In the genomic region with DNA sequence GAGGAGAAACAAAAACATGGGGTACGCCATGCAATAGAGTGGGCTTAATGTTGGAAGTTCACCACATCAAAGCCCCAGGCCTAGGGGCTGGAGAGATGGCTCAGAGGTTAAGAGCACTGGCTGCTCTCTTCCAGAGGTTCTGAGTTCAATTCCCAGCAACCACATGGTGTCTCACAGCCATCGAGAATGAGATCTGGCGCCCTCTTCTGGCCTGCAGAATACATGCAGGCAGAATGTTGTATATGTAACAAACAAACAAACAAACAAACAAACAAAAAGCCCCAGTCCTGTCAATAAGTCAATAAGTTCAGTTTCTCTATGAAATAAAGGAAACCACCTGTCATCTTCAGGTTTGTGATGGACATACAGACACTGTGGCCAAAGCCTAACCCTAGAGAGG, we compare ENCODE assay signal across 21 mouse cellular contexts. TPM values are rescaled to one million over a fixed set of nuclear protein-coding genes. Genes with fewer than 3 reads are reported as not detected.
DNase-seq lines count a peak whose midpoint lies in the region; ATAC-seq and TF ChIP-seq lines count a peak whose summit lies in the region.
"Had no signal": no experiment of that assay in that cellular context is flagged by ENCODE, and none has a peak within 500 bp of the region (broad histone marks: within the 10 kb centered on the region; RNA-seq: fewer than 3 reads in every experiment).

No protein-coding gene starts in this region.

- ATAC-seq in midbrain, postnatal 0 days (ENCODE audit: low FRiP score), result no peak
- no peak for ATAC-seq in midbrain, embryonic 15.5 days (replicated peaks)
- no peak for ATAC-seq in Patski
- ATAC-seq in stomach, postnatal 0 days (ENCODE audit: low FRiP score, low TSS enrichment), result no peak
- no peak for ATAC-seq in intestine, embryonic 16.5 days
- ATAC-seq: forebrain, embryonic 13.5 days had no signal

- H3K9me3 ChIP-seq in midbrain, postnatal 0 days (ENCODE audit: low read length), result no peaks in the 10 kb centered on the region
- H3K9me3 ChIP-seq in midbrain, embryonic 15.5 days, result no peaks in the 10 kb centered on the region
- H3K9me3 ChIP-seq in stomach, postnatal 0 days (ENCODE audit: control insufficient read depth, low read length), result no peaks in the 10 kb centered on the region
- peaks cover 3% of the 10 kb centered on the region; the same call in 1 of the 2 replicates for H3K9me3 ChIP-seq in intestine, embryonic 16.5 days (ENCODE audit: control insufficient read depth, low read length)

- H3K4me3 ChIP-seq in layer of hippocampus, adult 2 months, result no peak overlapping the region
- H3K4me3 ChIP-seq in midbrain, postnatal 0 days (ENCODE audit: low read depth, low read length), result no peak overlapping the region
- H3K4me3 ChIP-seq in midbrain, embryonic 15.5 days, result no peak overlapping the region
- H3K4me3 ChIP-seq in stomach, postnatal 0 days (ENCODE audit: low read depth, low read length), result no peak overlapping the region
- H3K4me3 ChIP-seq in intestine, embryonic 16.5 days (ENCODE audit: low read length), result no peak overlapping the region
- H3K4me3 ChIP-seq: embryonic facial prominence, embryonic 10.5 days; forebrain, embryonic 13.5 days; heart, embryonic 13.5 days; limb, embryonic 13.5 days; midbrain, embryonic 10.5 days had no signal

- H3K27me3 ChIP-seq in midbrain, postnatal 0 days (ENCODE audit: insufficient read depth, low read length), result no peaks in the 10 kb centered on the region
- H3K27me3 ChIP-seq in midbrain, embryonic 15.5 days (replicated peaks), result no peaks in the 10 kb centered on the region
- peaks cover 2% of the 10 kb centered on the region for H3K27me3 ChIP-seq in Patski
- no peaks in the 10 kb centered on the region for H3K27me3 ChIP-seq in stomach, postnatal 0 days (ENCODE audit: control insufficient read depth, insufficient read depth, low read length)
- H3K27me3 ChIP-seq in intestine, embryonic 16.5 days (replicated peaks; ENCODE audit: control insufficient read depth, insufficient read depth, low read length), result no peaks in the 10 kb centered on the region
- H3K27me3 ChIP-seq: forebrain, embryonic 13.5 days; heart, embryonic 13.5 days; limb, embryonic 13.5 days had no signal

- H3K4me2 ChIP-seq in midbrain, postnatal 0 days (ENCODE audit: low read depth, low read length, poor library complexity, severe bottlenecking), result no peak overlapping the region
- H3K4me2 ChIP-seq in midbrain, embryonic 15.5 days, result no peak overlapping the region
- H3K4me2 ChIP-seq in stomach, postnatal 0 days (replicated peaks; ENCODE audit: low read depth), result no peak overlapping the region
- H3K4me2 ChIP-seq in intestine, embryonic 16.5 days (ENCODE audit: low read depth, low read length), result no peak overlapping the region
- H3K4me2 ChIP-seq: forebrain, embryonic 13.5 days; heart, embryonic 13.5 days; limb, embryonic 13.5 days had no signal

- H3K4me1 ChIP-seq in midbrain, postnatal 0 days (ENCODE audit: insufficient read depth, low read length), result no peaks in the 10 kb centered on the region
- H3K4me1 ChIP-seq in midbrain, embryonic 15.5 days, result no peaks in the 10 kb centered on the region
- H3K4me1 ChIP-seq in stomach, postnatal 0 days (replicated peaks; ENCODE audit: control insufficient read depth, insufficient read depth), result no peaks in the 10 kb centered on the region
- no peaks in the 10 kb centered on the region for H3K4me1 ChIP-seq in intestine, embryonic 16.5 days (ENCODE audit: control insufficient read depth, insufficient read depth, low read length)
- H3K4me1 ChIP-seq: embryonic facial prominence, embryonic 10.5 days; forebrain, embryonic 13.5 days; heart, embryonic 13.5 days; limb, embryonic 13.5 days had no signal

- POLR2A ChIA-PET in Patski (lab: Charles Lee), result no interaction called here

- no peaks in the 10 kb centered on the region for H3K36me3 ChIP-seq in midbrain, postnatal 0 days (ENCODE audit: insufficient read depth, low read length)
- no peaks in the 10 kb centered on the region for H3K36me3 ChIP-seq in midbrain, embryonic 15.5 days (replicated peaks)
- no peaks in the 10 kb centered on the region for H3K36me3 ChIP-seq in stomach, postnatal 0 days (ENCODE audit: control insufficient read depth, insufficient read depth, low read length)
- no peaks in the 10 kb centered on the region for H3K36me3 ChIP-seq in intestine, embryonic 16.5 days (ENCODE audit: control insufficient read depth, insufficient read depth, low read length)
- H3K36me3 ChIP-seq: embryonic facial prominence, embryonic 10.5 days; heart, embryonic 13.5 days; limb, embryonic 13.5 days; midbrain, embryonic 10.5 days had no signal

- in situ Hi-C loops in Patski (cut with MboI; ENCODE audit: low pct_unique_long_range_greater_than_20kb), result no loop called here

- CTCF ChIA-PET in Patski (lab: Charles Lee), result no interaction called here

- H3K27ac ChIP-seq in layer of hippocampus, adult 2 months, result no peak overlapping the region
- no peak overlapping the region for H3K27ac ChIP-seq in midbrain, postnatal 0 days (ENCODE audit: low read depth, low read length)
- no peak overlapping the region for H3K27ac ChIP-seq in midbrain, embryonic 15.5 days
- H3K27ac ChIP-seq in stomach, postnatal 0 days (replicated peaks), result no peak overlapping the region
- H3K27ac ChIP-seq in intestine, embryonic 16.5 days (ENCODE audit: low read length), result no peak overlapping the region
- H3K27ac ChIP-seq: embryonic facial prominence, embryonic 10.5 days; forebrain, embryonic 13.5 days; heart, embryonic 13.5 days; limb, embryonic 13.5 days; midbrain, embryonic 10.5 days had no signal

- TF ChIP-seq EP300 in stomach, postnatal 0 days (optimal IDR thresholded peaks at IDR 0.05), result no peak

- WGBS in midbrain, postnatal 0 days, result 65% methylated on average over 3 of the region's 3 CpGs
- 63% methylated on average over 3 of the region's 3 CpGs for WGBS in midbrain, embryonic 15.5 days
- WGBS in stomach, postnatal 0 days, result 77% methylated on average over 3 of the region's 3 CpGs
- WGBS in intestine, embryonic 16.5 days, result 64% methylated on average over 3 of the region's 3 CpGs

- peak; percentile 54 for TF ChIP-seq CTCF in layer of hippocampus, adult 2 months (conservative IDR thresholded peaks at IDR 0.05)
- TF ChIP-seq CTCF in midbrain, postnatal 0 days (IDR thresholded peaks at IDR 0.05), result peak; percentile 32; the same call in 1 of the 2 replicates
- peak; percentile 35 for TF ChIP-seq CTCF in Patski (IDR thresholded peaks at IDR 0.05)
- TF ChIP-seq CTCF in stomach, postnatal 0 days (IDR thresholded peaks at IDR 0.05; ENCODE audit: low read depth), result peak; percentile 32

- DNase-seq in layer of hippocampus, adult 2 months (ENCODE audit: low spot score in 2 of 2), result no peak
- DNase-seq in layer of hippocampus, adult 18-20 months (ENCODE audit: low spot score in 2 of 2), result no peak
- DNase-seq in midbrain, postnatal 0 days (ENCODE audit: low spot score), result no peak
- DNase-seq in Patski (ENCODE audit: low read depth, low spot score), result no peak
- no peak for DNase-seq in stomach, postnatal 0 days (ENCODE audit: low spot score)
- DNase-seq: cerebellum, adult 11-12 months; cerebellum, postnatal 36 days; heart, postnatal 4 days; kidney, postnatal 10 days; lung, postnatal 10 days; right cerebral cortex, postnatal 25 days; thymus, postnatal 36 days had no signal

- H3K9ac ChIP-seq in midbrain, postnatal 0 days (replicated peaks; ENCODE audit: low read length, poor library complexity, severe bottlenecking), result no peak overlapping the region
- H3K9ac ChIP-seq in midbrain, embryonic 15.5 days, result no peak overlapping the region
- H3K9ac ChIP-seq in stomach, postnatal 0 days (ENCODE audit: low read length), result no peak overlapping the region
- H3K9ac ChIP-seq in intestine, embryonic 16.5 days (ENCODE audit: low read depth, low read length), result no peak overlapping the region
- H3K9ac ChIP-seq: forebrain, embryonic 13.5 days; heart, embryonic 13.5 days; limb, embryonic 13.5 days had no signal

RNA-seq across cellular contexts. Expression of a gene that starts 6.8 kb away (rescaled TPM):
- total RNA-seq in layer of hippocampus, adult 2 months (2021), result not detected
- total RNA-seq in layer of hippocampus, adult 18-20 months (2021), result not detected
- not detected in 2 replicates for total RNA-seq in midbrain, postnatal 0 days (2014; rRNA removed)
- not detected in 2 replicates for polyA plus RNA-seq in midbrain, postnatal 0 days (2015; fragmentation: Nextera tagmentation; extraction: Ambion mirVana)
- polyA plus RNA-seq in midbrain, embryonic 15.5 days (2015; fragmentation: Nextera tagmentation; extraction: Ambion mirVana), result not detected in 2 replicates
- polyA plus RNA-seq in Patski (2021), result not detected
- polyA plus RNA-seq in stomach, postnatal 0 days (2015; fragmentation: Nextera tagmentation; extraction: Ambion mirVana), result not detected in 2 replicates
- not detected in 2 replicates for polyA plus RNA-seq in intestine, embryonic 16.5 days (2015; fragmentation: Nextera tagmentation; extraction: Ambion mirVana)
- total RNA-seq: heart, postnatal 4 days; left cerebral cortex, adult 8-10 months had no signal
- polyA plus RNA-seq: embryonic facial prominence, embryonic 10.5 days; forebrain, embryonic 13.5 days; heart, embryonic 13.5 days; limb, embryonic 13.5 days; midbrain, embryonic 10.5 days; neural tube, embryonic 14.5 days had no signal

RNA-seq across cellular contexts. Expression of a gene that starts 13.1 kb away (rescaled TPM):
- not detected for total RNA-seq in layer of hippocampus, adult 2 months (2021)
- total RNA-seq in layer of hippocampus, adult 18-20 months (2021), result not detected
- total RNA-seq in midbrain, postnatal 0 days (2014; rRNA removed), result not detected in 2 replicates
- not detected in 2 replicates for polyA plus RNA-seq in midbrain, postnatal 0 days (2015; fragmentation: Nextera tagmentation; extraction: Ambion mirVana)
- polyA plus RNA-seq in midbrain, embryonic 15.5 days (2015; fragmentation: Nextera tagmentation; extraction: Ambion mirVana), result not detected in 2 replicates
- polyA plus RNA-seq in Patski (2021), result not detected
- not detected in 2 replicates for polyA plus RNA-seq in stomach, postnatal 0 days (2015; fragmentation: Nextera tagmentation; extraction: Ambion mirVana)
- polyA plus RNA-seq in intestine, embryonic 16.5 days (2015; fragmentation: Nextera tagmentation; extraction: Ambion mirVana), result not detected in 2 replicates
- total RNA-seq: heart, postnatal 4 days; left cerebral cortex, adult 8-10 months had no signal
- polyA plus RNA-seq: embryonic facial prominence, embryonic 10.5 days; forebrain, embryonic 13.5 days; heart, embryonic 13.5 days; limb, embryonic 13.5 days; midbrain, embryonic 10.5 days; neural tube, embryonic 14.5 days had no signal

RNA-seq across cellular contexts. Expression of a gene that starts 13.2 kb away (rescaled TPM):
- total RNA-seq in layer of hippocampus, adult 2 months (2021), result not detected
- not detected for total RNA-seq in layer of hippocampus, adult 18-20 months (2021)
- total RNA-seq in midbrain, postnatal 0 days (2014; rRNA removed), result 0.28 TPM in 1 of 2 replicates, not detected in the other
- not detected in 2 replicates for polyA plus RNA-seq in midbrain, postnatal 0 days (2015; fragmentation: Nextera tagmentation; extraction: Ambion mirVana)
- not detected in 2 replicates for polyA plus RNA-seq in midbrain, embryonic 15.5 days (2015; fragmentation: Nextera tagmentation; extraction: Ambion mirVana)
- polyA plus RNA-seq in Patski (2021), result not detected
- polyA plus RNA-seq in stomach, postnatal 0 days (2015; fragmentation: Nextera tagmentation; extraction: Ambion mirVana), result not detected in 2 replicates
- not detected in 2 replicates for polyA plus RNA-seq in intestine, embryonic 16.5 days (2015; fragmentation: Nextera tagmentation; extraction: Ambion mirVana)
- total RNA-seq: heart, postnatal 4 days; left cerebral cortex, adult 8-10 months had no signal
- polyA plus RNA-seq: embryonic facial prominence, embryonic 10.5 days; forebrain, embryonic 13.5 days; heart, embryonic 13.5 days; limb, embryonic 13.5 days; midbrain, embryonic 10.5 days; neural tube, embryonic 14.5 days had no signal

RNA-seq across cellular contexts. Expression of a gene that starts 14.9 kb away (rescaled TPM):
- not detected for total RNA-seq in layer of hippocampus, adult 2 months (2021)
- total RNA-seq in layer of hippocampus, adult 18-20 months (2021), result not detected
- not detected in 2 replicates for total RNA-seq in midbrain, postnatal 0 days (2014; rRNA removed)
- not detected in 2 replicates for polyA plus RNA-seq in midbrain, postnatal 0 days (2015; fragmentation: Nextera tagmentation; extraction: Ambion mirVana)
- polyA plus RNA-seq in midbrain, embryonic 15.5 days (2015; fragmentation: Nextera tagmentation; extraction: Ambion mirVana), result not detected in 2 replicates
- not detected for polyA plus RNA-seq in Patski (2021)
- 0.75 and 1.1 TPM in 2 replicates for polyA plus RNA-seq in stomach, postnatal 0 days (2015; fragmentation: Nextera tagmentation; extraction: Ambion mirVana)
- 0.59 and 1.4 TPM in 2 replicates for polyA plus RNA-seq in intestine, embryonic 16.5 days (2015; fragmentation: Nextera tagmentation; extraction: Ambion mirVana)
- total RNA-seq: heart, postnatal 4 days; left cerebral cortex, adult 8-10 months had no signal
- polyA plus RNA-seq: embryonic facial prominence, embryonic 10.5 days; forebrain, embryonic 13.5 days; limb, embryonic 13.5 days; midbrain, embryonic 10.5 days; neural tube, embryonic 14.5 days had no signal

RNA-seq across cellular contexts. Expression of a gene that starts 26.9 kb away (rescaled TPM):
- total RNA-seq in layer of hippocampus, adult 2 months (2021), result not detected
- total RNA-seq in layer of hippocampus, adult 18-20 months (2021), result not detected
- not detected in 2 replicates for total RNA-seq in midbrain, postnatal 0 days (2014; rRNA removed)
- not detected in 2 replicates for polyA plus RNA-seq in midbrain, postnatal 0 days (2015; fragmentation: Nextera tagmentation; extraction: Ambion mirVana)
- polyA plus RNA-seq in midbrain, embryonic 15.5 days (2015; fragmentation: Nextera tagmentation; extraction: Ambion mirVana), result not detected in 2 replicates
- not detected for polyA plus RNA-seq in Patski (2021)
- polyA plus RNA-seq in stomach, postnatal 0 days (2015; fragmentation: Nextera tagmentation; extraction: Ambion mirVana), result not detected in 2 replicates
- polyA plus RNA-seq in intestine, embryonic 16.5 days (2015; fragmentation: Nextera tagmentation; extraction: Ambion mirVana), result not detected in 2 replicates
- total RNA-seq: heart, postnatal 4 days; left cerebral cortex, adult 8-10 months had no signal
- polyA plus RNA-seq: embryonic facial prominence, embryonic 10.5 days; forebrain, embryonic 13.5 days; heart, embryonic 13.5 days; limb, embryonic 13.5 days; midbrain, embryonic 10.5 days; neural tube, embryonic 14.5 days had no signal
